Mouse (Mus musculus): ENCODE measurements around the gene Sars. TPM values are rescaled to one million over a fixed set of nuclear protein-coding genes. Genes with fewer than 3 reads are reported as not detected.

The Sars gene
- total RNA-seq, 2 experiments from 2014 or later: 198 to 206 TPM

DNA sequence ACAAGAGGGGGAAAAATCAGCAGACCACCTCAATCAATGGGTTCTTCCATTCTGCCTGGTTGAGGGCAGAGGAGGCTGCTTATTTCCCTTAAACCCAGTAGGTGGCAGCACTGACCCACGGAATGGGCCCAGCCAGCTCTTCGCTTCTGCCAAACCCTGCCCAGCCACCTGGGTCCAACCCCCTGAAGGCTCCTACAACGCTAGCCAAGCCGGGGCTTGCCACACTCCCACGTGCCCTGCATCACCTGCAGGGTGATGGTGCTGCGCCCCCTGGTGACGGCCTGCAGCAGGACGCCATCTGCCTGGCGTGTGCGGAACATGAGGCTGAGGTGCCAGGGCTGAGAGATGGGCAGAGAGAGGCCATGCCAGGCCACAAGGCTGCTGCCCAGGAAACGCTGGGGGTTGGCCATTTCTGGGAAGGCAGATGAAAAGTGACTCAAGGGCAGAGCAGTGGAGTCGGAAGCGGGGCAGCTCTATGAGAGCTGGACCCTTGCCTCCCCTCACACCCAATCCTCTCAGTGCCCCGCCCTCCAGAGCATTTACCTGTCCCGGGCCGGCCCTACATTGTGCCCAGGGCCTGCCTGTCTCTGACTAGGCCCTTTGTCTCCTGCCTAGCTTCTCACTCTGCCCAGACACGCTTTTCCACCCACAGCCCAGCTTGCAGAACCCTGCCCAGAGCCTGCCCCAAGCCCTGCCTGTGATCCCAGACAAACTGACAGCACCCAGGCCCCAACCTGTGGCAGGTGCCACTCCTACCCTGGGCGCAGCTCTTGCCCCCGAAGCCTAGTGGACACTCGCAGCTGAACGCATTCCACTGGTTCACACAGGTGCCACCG lies 43.1 kb downstream of the Sars start:
- DNase-seq (ENCODE audit: low spot score in 2 of 2): peak; percentile 80 to 89

DNA sequence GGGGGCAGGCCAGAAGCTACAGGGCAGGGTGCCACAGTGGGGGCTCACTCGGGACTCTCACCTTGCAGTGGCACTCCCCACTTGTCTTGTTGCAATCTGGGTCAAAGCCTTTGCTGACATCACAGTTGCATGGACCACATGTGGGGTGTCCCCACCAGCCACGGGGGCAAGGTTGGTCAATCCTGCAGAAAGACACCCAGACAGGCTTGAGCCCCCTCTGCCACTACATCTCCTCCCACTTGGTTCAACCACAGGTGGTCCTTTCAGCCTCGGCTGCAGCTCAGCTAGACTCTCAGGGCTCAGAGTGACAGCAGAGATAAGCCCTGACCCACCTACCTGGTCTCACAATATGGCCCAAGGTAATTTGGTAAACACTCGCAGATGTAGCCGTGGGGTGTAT lies 44.6 kb downstream of the Sars start:
- intact Hi-C loops (cut with DNase I): loop anchor here (5.0 kb wide), 2 partner anchors 42 to 162 kb away; partner anchors contain the start of gene Tmem167b

More for the DNA sequence above, 43.1 kb downstream of the Sars start:
- intact Hi-C loops (cut with DNase I): loop anchor here (5.0 kb wide), 2 partner anchors 40 to 160 kb away; partner anchors contain the start of gene Tmem167b

DNA sequence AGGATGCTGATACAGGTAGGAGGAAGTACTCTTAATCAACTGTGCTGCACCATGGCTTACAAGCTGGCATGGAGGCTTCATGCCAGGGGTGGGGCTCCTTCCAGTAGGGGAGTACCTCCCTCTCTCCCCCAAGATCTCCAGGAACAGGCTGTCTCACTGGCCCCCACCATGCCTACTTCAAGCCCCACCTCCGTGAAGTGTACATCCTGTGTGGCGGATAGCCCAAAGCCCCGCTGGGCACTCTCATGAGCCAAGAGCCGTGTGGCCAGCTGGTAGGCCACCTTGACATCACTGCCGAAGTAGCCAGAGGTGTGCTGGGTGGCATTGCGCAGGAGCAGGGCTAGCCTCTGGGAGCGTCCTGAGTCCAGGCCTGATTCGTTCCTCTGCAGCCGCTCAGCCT lies 46.7 kb downstream of the Sars start:
- DNase-seq (ENCODE audit: low spot score in 2 of 2): no peak
- intact Hi-C loops (cut with DNase I): no loop called here

More for the DNA sequence above, 44.6 kb downstream of the Sars start:
- DNase-seq (ENCODE audit: low spot score in 2 of 2): no peak

DNA sequence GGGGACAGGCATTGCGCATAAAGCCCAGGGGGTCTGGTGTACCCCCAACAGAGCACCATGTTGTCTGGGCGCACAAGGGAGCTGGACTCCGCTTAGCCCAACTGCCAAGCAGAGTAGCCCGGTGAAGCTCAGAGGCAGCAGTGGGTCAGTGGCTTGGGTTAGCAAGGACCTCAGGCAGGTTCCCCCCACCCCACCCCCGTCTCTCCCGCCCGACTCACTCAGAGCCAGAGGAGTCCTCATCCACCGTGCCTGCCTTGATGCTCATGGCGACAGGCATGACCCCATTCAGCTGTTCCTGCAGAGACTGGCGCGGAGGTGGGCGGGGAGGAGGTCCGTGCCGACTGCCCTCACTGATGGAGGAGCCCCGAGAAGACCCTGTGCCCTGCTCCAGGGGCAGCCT lies 52.2 kb downstream of the Sars start:
- DNase-seq (ENCODE audit: low spot score in 2 of 2): no peak
- intact Hi-C loops (cut with DNase I): no loop called here

DNA sequence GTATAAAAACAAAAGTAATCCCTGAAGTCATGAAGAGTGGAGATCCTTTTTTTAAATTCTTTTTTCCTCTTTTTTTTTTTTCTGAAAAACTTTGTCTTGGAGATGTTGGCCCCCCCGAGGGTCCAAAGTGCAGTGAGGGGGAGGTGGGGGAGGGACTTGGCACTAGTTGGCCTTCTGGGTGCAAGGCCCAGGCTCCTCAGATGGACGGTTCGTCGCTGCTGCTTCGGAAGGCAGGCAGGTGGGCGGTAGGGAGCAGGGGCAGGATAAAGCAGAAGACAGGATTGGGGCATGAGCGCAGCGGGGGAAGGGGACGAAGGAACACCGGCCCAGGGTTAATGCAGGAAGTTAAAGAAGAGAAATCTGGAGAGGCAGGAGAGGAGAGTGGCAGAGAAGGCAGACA lies 52.7 kb downstream of the Sars start:
- DNase-seq (ENCODE audit: low spot score in 2 of 2): no peak
- intact Hi-C loops (cut with DNase I): no loop called here

DNA sequence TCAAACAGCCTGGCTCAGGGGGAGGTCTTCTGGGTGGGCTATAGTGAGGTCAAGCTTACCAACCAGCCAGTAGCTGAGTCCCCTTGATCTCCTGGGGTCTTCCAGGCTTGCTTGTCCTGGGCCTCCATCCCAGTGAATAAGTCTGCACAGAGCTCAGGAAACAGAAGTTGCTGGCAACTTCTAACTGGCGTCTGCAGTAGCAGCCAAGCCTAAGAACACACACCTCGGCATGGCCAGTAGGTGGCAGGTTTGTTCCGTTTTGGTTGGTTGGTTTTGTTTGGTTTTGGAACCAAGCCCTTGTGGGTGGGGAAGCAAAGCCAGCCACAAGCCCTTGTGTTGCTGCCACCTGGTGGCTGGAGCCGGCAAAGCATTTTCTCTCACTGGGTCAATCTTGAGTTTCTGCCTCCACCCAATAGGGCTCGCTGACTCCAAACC lies 55.9 kb downstream of the Sars start:
- DNase-seq (ENCODE audit: low spot score in 2 of 2): peak; percentile 98
- intact Hi-C loops (cut with DNase I): loop anchor here (2.0 to 5.0 kb wide), 2 partner anchors 106 to 227 kb away; no protein-coding TSS in a partner anchor

DNA sequence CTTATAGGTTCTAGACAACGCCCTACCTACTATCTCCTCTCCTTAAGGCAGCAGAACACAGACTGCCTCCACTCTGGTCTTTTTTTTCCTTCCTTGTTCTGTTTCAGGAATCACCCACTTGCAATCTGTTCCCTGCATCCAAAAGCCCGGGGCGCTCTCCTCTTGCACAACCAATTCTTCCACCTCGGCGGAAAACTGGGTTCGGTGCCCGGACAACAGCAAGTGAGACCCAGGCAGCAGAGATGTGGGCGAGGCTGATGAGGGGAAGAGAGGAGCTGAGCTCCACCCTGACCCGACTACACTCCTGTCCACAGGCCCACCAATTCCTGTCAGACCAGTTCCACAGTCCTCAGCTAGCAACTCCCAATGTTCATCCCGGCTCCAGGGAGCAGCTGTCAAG lies 58.8 kb downstream of the Sars start:
- DNase-seq (ENCODE audit: low spot score in 2 of 2): peak; percentile 68 to 78
- intact Hi-C loops (cut with DNase I): loop anchor here (5.0 kb wide), 1 partner anchor 224 kb away; no protein-coding TSS in a partner anchor

DNA sequence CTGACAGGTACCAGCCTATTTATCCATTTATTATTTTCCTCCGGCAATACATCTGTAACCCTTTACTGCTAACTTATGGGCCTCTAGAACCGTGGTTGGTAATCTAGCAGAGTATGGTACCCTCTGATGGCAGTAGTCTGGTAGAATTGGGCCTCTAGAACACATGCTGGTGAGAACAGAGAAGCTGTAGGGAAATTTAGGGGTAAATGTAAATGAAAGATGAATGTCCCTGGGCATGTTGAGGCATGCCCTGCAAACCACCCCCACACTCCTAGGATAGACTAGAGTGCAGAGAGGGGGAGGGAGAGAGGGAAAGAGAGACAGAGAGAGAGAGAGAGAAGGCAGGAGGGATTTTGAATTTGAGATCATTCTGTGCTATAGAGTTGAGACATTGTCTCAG lies 60.6 kb downstream of the Sars start:
- no peak for DNase-seq (ENCODE audit: low spot score in 2 of 2)
- intact Hi-C loops (cut with DNase I): no loop called here

DNA sequence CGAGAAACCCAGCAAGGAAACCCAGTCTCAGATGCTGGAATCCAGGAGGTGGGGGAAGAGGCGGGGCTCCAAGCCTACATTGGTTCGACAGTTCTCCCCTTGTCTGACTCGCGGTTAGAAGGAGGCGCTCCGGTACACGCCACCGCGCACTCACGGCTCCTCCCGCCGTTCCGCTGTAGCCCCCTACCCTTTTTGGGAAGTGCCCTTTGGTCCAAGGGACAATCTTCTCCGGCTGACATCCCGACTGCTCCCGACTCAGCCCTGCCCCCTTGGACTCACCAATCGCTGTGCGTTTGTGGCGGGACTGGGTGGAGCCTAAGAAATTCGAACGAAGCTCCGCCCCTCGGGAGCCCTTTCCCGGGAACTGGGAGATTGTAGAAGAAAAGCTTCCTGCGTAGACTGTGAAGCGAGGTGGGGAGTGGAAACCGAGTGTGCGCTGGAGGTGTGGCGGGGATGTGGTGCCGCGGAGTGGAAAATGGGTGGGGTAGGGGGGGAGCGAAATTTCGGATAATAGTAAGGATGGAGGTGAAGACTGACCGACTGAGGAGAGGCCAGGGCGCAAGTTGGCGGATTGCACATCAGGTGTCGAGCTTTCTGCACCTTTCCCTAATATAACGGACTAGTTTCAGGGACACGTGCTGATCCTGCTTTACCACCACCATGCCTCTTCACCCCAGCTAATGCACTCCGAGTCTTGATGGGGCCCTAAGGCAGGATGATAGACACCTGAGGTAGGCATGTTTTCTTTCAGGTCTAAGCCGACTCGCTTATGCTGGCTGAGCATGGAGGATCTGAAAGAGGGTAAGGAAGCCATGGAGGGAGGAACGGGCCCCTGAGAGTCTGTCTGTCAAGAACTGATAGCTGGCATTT lies 61.3 kb downstream of the Sars start, which contains the start of gene Psrc1:
Gene Psrc1 (plus strand): TSS at position 355 of the 870 bp plus-strand sequence.
- intact Hi-C loops (cut with DNase I): no loop called here

DNA sequence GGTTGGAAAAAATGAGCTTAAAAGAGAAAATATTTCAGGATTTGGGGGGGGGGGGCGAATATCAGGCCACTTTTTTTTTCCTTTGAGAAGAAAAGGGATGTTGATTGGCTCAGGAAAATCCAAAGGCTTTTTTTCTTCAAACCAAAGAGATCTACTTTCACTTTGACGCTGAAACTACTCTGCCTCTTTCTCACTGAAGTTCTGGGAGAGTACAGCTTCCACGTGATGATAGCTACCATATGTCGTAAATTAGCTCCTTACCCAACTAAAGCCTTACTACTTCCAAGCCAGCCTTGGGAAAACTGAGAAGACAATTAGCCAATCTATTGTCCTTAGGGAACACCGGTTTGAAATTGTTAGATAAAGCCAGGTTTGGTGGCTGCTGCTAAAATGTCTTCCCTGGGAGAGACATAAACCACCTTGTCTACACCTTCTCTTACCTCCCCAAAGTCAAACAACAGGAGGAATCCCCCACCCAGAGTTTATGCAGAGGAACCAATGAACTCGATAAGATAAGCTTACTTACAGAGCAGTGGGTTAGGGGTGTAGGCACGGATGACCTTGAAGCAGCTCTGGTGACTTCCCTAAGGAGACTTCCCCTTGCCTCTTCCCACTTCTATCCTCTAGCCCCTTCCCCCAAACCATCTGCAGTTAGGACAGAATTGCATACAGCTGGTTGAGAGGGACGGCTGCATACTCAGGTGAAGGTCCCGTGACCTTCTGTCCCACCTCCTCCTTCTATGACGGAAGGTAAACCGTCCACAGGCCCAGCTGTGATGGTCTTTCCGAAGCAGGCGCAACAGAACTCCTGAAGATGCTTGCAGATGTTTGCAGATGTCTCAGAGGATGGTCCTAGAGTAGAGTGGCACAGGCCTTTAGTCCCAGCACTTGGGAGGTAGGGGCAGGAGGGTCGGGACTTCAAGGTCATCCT lies 62.8 kb downstream of the Sars start:
- DNase-seq (ENCODE audit: low spot score in 2 of 2): no peak
- intact Hi-C loops (cut with DNase I): no loop called here

More for the DNA sequence above, 61.3 kb downstream of the Sars start, which contains the start of gene Psrc1:
- DNase-seq (ENCODE audit: low spot score in 2 of 2): peak; percentile 82 to 84

DNA sequence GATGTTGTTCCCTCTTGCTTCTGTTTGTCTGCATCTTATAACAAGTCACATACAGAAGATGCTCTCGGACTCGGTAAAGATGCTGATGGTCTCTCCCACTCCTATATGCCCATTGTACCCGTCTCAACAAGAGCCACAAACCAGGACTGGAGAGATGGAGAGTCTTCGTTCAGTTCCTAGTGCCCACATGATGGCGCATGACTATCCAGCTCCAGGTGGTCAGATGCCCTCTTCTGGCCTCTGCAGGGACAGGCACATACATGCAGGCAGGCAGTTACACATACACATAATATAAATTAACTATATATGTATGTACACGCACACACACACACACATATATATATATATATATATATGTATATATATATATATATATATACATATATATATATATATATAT lies 64.3 kb downstream of the Sars start:
- intact Hi-C loops (cut with DNase I): no loop called here
- no peak for DNase-seq (ENCODE audit: low spot score in 2 of 2)

DNA sequence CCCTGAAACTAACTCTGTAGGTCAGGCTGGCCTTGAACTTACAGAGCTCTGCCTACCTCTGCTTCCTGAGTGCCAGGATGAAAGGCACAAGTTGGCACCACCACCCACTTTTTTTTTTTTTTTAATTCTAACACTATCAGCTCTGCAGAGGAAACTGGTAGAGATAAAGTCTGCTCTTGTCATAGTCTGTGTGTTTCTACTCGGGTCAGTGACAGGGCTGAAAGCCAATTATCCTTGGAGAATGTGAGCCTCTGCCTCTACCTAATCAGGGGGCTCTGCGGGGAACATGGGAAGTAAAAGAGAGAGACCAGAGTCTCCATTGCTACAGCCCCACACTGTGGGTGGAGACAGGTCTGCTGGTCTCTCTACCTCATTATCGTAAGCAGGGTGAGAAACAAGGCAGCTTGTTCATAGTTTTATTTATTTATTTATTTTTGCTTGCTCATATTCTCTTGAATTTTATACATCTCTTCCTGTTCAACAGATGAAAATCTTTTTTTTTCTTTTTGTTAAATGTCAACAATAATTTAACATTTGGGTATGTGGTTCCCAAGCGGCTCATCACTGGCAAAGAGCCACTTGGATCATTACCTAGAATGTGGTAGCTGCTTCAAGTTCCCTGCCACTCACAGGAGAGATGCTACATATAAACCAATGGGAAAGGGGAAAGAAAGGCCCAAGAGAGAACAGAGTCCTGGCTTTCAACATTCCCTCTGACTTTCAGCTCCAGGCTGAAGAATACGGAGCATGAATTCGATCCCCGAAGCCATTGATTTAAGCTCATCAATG lies 65.9 kb downstream of the Sars start:
- intact Hi-C loops (cut with DNase I): no loop called here
- peak in 1 of 2 experiments; percentile 75 for DNase-seq (ENCODE audit: low spot score in 2 of 2)

Other genes starting within 250 kb of the Sars start
- gene Cyb561d1, start 244.0 kb downstream of the Sars start, total RNA-seq (2021): 10 to 100 TPM; 13.7 to 14.7 TPM
- gene Atxn7l2, start 234.3 kb downstream of the Sars start, total RNA-seq (2021): 10 to 100 TPM; 22.5 to 23.0 TPM
- gene Sypl2, start 218.6 kb downstream of the Sars start, total RNA-seq (2021): 1 to 10 TPM; 1.1 to 1.3 TPM
- 10 to 100 TPM; 83.4 to 89.6 TPM for gene Psma5, start 188.3 kb downstream of the Sars start, total RNA-seq (2021)
- 100 to 1,000 TPM; 245 to 264 TPM for gene Sort1, start 161.1 kb downstream of the Sars start, total RNA-seq (2021)
- gene Mybphl, start 80.3 kb downstream of the Sars start, total RNA-seq (2021): under 1 TPM in 1 of 2 experiments, not detected in 1; 0.55 TPM
- gene Psrc1, start 61.4 kb downstream of the Sars start, total RNA-seq (2021): 10 to 100 TPM; 14.7 to 15.8 TPM
- gene Celsr2, start 29.7 kb downstream of the Sars start, total RNA-seq (2021): 100 to 1,000 TPM; 182 to 194 TPM
- 1 to 10 TPM; 1.4 to 1.8 TPM for gene 1700013F07Rik, start 88.9 kb upstream of the Sars start, total RNA-seq (2021)
- 10 to 100 TPM; 26.9 to 31.9 TPM for gene 5330417C22Rik, start 91.3 kb upstream of the Sars start, total RNA-seq (2021)
- gene Tmem167b, start 117.3 kb upstream of the Sars start, total RNA-seq (2021): 10 to 100 TPM; 36.3 to 39.0 TPM
- gene Taf13, start 126.5 kb upstream of the Sars start, total RNA-seq (2021): 10 to 100 TPM; 30.2 to 36.0 TPM
- 100 to 1,000 TPM; 131 to 147 TPM for gene Wdr47, start 146.1 kb upstream of the Sars start, total RNA-seq (2021)
- 10 to 100 TPM; 23.4 to 23.5 TPM for gene Clcc1, start 208.7 kb upstream of the Sars start, total RNA-seq (2021)

All from left cerebral cortex, postnatal 14 days (tissue).